Mouse (Mus musculus): ENCODE data around the gene Smcp.

Gene Smcp

GRCm38 (mm10) chr3:92588858-92589257, at the start of gene Smcp:
Gene Smcp (minus strand): TSS chr3:92588997.
- DNase-seq (ENCODE audit: low spot score in 2 of 2) = no peak

GRCm38 (mm10) chr3:92638653-92638991, 49.8 kb upstream of the Smcp start:
- DNase-seq (ENCODE audit: low spot score in 2 of 2) = no peak

- DNase-seq (ENCODE audit: low spot score in 2 of 2) = no peak
Observed at GRCm38 (mm10) chr3:92637745-92638652, 49.2 kb upstream of the Smcp start.

- DNase-seq (ENCODE audit: low spot score in 2 of 2) = no peak
Observed at GRCm38 (mm10) chr3:92621560-92621959, 32.8 kb upstream of the Smcp start, which contains the start of gene Lce6a. Gene Lce6a (minus strand): TSS chr3:92621660.

GRCm38 (mm10) chr3:92609804-92610203, 21.0 kb upstream of the Smcp start:
- DNase-seq (ENCODE audit: low spot score in 2 of 2) = no peak

- DNase-seq (ENCODE audit: low spot score in 2 of 2) = no peak
Observed at GRCm38 (mm10) chr3:92607392-92607791, 18.6 kb upstream of the Smcp start, which contains the start of gene 2210017I01Rik. Gene 2210017I01Rik (minus strand): TSS chr3:92607492.

- DNase-seq (ENCODE audit: low spot score in 2 of 2) = no peak
Observed at GRCm38 (mm10) chr3:92602169-92602568, 13.4 kb upstream of the Smcp start.

- no peak for DNase-seq (ENCODE audit: low spot score in 2 of 2)
Observed at GRCm38 (mm10) chr3:92600456-92600855, 11.7 kb upstream of the Smcp start.

GRCm38 (mm10) chr3:92599973-92600372, 11.2 kb upstream of the Smcp start:
- no peak for DNase-seq (ENCODE audit: low spot score in 2 of 2)

GRCm38 (mm10) chr3:92598429-92598828, 9.6 kb upstream of the Smcp start:
- DNase-seq (ENCODE audit: low spot score in 2 of 2) = no peak

GRCm38 (mm10) chr3:92587190-92587589, 1.6 kb downstream of the Smcp start:
- DNase-seq (ENCODE audit: low spot score in 2 of 2) = no peak

GRCm38 (mm10) chr3:92585055-92585454, 3.7 kb downstream of the Smcp start:
- no peak for DNase-seq (ENCODE audit: low spot score in 2 of 2)

- no peak for DNase-seq (ENCODE audit: low spot score in 2 of 2)
Observed at GRCm38 (mm10) chr3:92583164-92583826, 5.5 kb downstream of the Smcp start.

- no peak for DNase-seq (ENCODE audit: low spot score in 2 of 2)
Observed at GRCm38 (mm10) chr3:92579508-92579907, 9.3 kb downstream of the Smcp start.

GRCm38 (mm10) chr3:92578652-92579413, 10.0 kb downstream of the Smcp start:
- no peak for DNase-seq (ENCODE audit: low spot score in 2 of 2)

GRCm38 (mm10) chr3:92573449-92574041, 15.3 kb downstream of the Smcp start, which contains the start of gene Ivl:
Gene Ivl (minus strand): TSS chr3:92573735.
- no peak for DNase-seq (ENCODE audit: low spot score in 2 of 2)

GRCm38 (mm10) chr3:92572514-92573155, 16.2 kb downstream of the Smcp start:
- DNase-seq (ENCODE audit: low spot score in 2 of 2) = no peak

GRCm38 (mm10) chr3:92568752-92569151, 20.0 kb downstream of the Smcp start:
- no peak for DNase-seq (ENCODE audit: low spot score in 2 of 2)

- DNase-seq (ENCODE audit: low spot score in 2 of 2) = no peak
Observed at GRCm38 (mm10) chr3:92565418-92565817, 23.4 kb downstream of the Smcp start.

GRCm38 (mm10) chr3:92534411-92534810, 54.4 kb downstream of the Smcp start, which contains the start of gene 2310046K23Rik:
Gene 2310046K23Rik (minus strand): TSS chr3:92534511.
- DNase-seq (ENCODE audit: low spot score in 2 of 2) = no peak

Data from cerebellum, postnatal 4 days (tissue).